Mouse (Mus musculus) heart, embryonic 13.5 days (tissue): ENCODE data around the gene Syngr4. TPM values are rescaled to one million over a fixed set of nuclear protein-coding genes. Genes with fewer than 3 reads are reported as not detected.

Experiments
- ATAC-seq: fragments of 200-750 bp; cut with Nextera tagmentation; 2 replicates; pipeline ENCODE4 v1.8.0; 2017; ENCODE audit warnings: moderate TSS enrichment; ENCODE audit not compliant: insufficient number of reproducible peaks, low FRiP score, low TSS enrichment; ENCODE audit errors: extremely low read depth
- H3K27ac ChIP-seq: fragments of 300-500 bp; sonication (generic); replicated peaks from 2 replicates; pipeline ENCODE4 v1.5.1; 2015; ENCODE audit warnings: moderate library complexity, mild to moderate bottlenecking, inconsistent platforms
- H3K27me3 ChIP-seq: fragments of 300-500 bp; sonication (generic); replicated peaks from 2 replicates; pipeline ENCODE4 v1.6.1; 2015; ENCODE audit warnings: mild to moderate bottlenecking, inconsistent platforms
- H3K36me3 ChIP-seq: fragments of 300-500 bp; sonication (generic); 2 replicates; pipeline ENCODE4 v1.6.1; 2015; ENCODE audit warnings: mild to moderate bottlenecking, inconsistent platforms
- H3K4me1 ChIP-seq: fragments of 300-500 bp; sonication (generic); 2 replicates; pipeline ENCODE4 v1.6.1; 2015; ENCODE audit warnings: inconsistent platforms
- H3K4me2 ChIP-seq: fragments of 300-500 bp; sonication (generic); 2 replicates; pipeline ENCODE4 v1.6.1; 2015; ENCODE audit warnings: inconsistent platforms, mild to moderate bottlenecking, moderate library complexity
- H3K4me3 ChIP-seq: fragments of 300-500 bp; sonication (generic); 2 replicates; pipeline ENCODE4 v1.5.1; 2015; ENCODE audit warnings: moderate library complexity, mild to moderate bottlenecking, inconsistent platforms
- H3K9ac ChIP-seq: fragments of 300-500 bp; sonication (generic); 2 replicates; pipeline ENCODE4 v1.6.1; 2015; ENCODE audit warnings: inconsistent platforms, mild to moderate bottlenecking, moderate library complexity
- H3K9me3 ChIP-seq: fragments of 300-500 bp; sonication (generic); 2 replicates; pipeline ENCODE4 v1.6.1; 2016; ENCODE audit warnings: inconsistent platforms
- WGBS: fragments of 180-500 bp; shearing (Covaris S2); methylation state at CpG from one replicate; pipeline ENCODE4 v1.1.7; 2015; ENCODE audit warnings: mixed read lengths; 5-methylcytosine and 5-hydroxymethylcytosine counted together
- polyA plus RNA-seq: library from polyadenylated mRNA; unstranded; fragments of >200 nt; fragmentation: Nextera tagmentation; extraction: Ambion mirVana; gene quantifications from 2 replicates; pipeline ENCODE4 v1.2.1, GENCODE M21; 2015

Syngr4 gene
- polyA plus RNA-seq, 1 experiment from 2014 or later: 0.90 TPM

GRCm38 (mm10) chr7:45922928-45923761 lies 26.6 kb upstream of the Syngr4 start:
- H3K4me1 ChIP-seq: peaks cover 45% of the 10 kb centered on the region
- H3K9me3 ChIP-seq: peaks cover 5% of the 10 kb centered on the region
- H3K36me3 ChIP-seq: peaks cover under 1% of the 10 kb centered on the region; the same call in 1 of the 2 replicates
- peak overlapping the region; percentile 56 for H3K4me3 ChIP-seq
- 1% methylated on average over 37 of the region's 37 CpGs for WGBS
- peak overlapping the region; percentile 75 for H3K4me2 ChIP-seq
- peak; percentile 79 for ATAC-seq
- H3K9ac ChIP-seq: peak overlapping the region; percentile 73
- peak overlapping the region; percentile 92 for H3K27ac ChIP-seq
- peaks cover 11% of the 10 kb centered on the region for H3K27me3 ChIP-seq

GRCm38 (mm10) chr7:45921950-45922600 lies 25.6 kb upstream of the Syngr4 start:
- Histone ChIP-seq H3K9ac (peak overlapping the region; percentile 73), H3K27me3 (no peaks in the 10 kb centered on the region; the same call in 1 of the 2 replicates), H3K27ac (peak overlapping the region; percentile 92), H3K4me2 (peak overlapping the region; percentile 75), H3K4me3 (peak overlapping the region; percentile 56; the same call in 1 of the 2 replicates), H3K9me3 (no peaks in the 10 kb centered on the region), H3K36me3 (peaks cover 5% of the 10 kb centered on the region; the same call in 1 of the 2 replicates), H3K4me1 (peaks cover 53% of the 10 kb centered on the region)
- 75% methylated on average over 12 of the region's 12 CpGs for WGBS
- ATAC-seq: no peak

- peak within 1 kb of the TSS; percentile 92 for H3K27ac ChIP-seq
- peak within 1 kb of the TSS; percentile 58 for H3K4me3 ChIP-seq
- WGBS: 30% methylated on average over 9 of the region's 9 CpGs
- peaks cover 62% of the 10 kb centered on the region for H3K4me1 ChIP-seq
- H3K27me3 ChIP-seq: no peaks in the 10 kb centered on the region; the same call in 1 of the 2 replicates
- H3K36me3 ChIP-seq: peaks cover 5% of the 10 kb centered on the region; the same call in 1 of the 2 replicates
- H3K4me2 ChIP-seq: peak within 1 kb of the TSS; percentile 62
- no peak for ATAC-seq
- no peaks in the 10 kb centered on the region for H3K9me3 ChIP-seq
- H3K9ac ChIP-seq: peak within 1 kb of the TSS; percentile 82
Observed at GRCm38 (mm10) chr7:45921242-45921621, 24.7 kb upstream of the Syngr4 start, which contains the start of gene Emp3. Gene Emp3 (minus strand): TSS chr7:45921404.

GRCm38 (mm10) chr7:45920583-45921241 lies 24.2 kb upstream of the Syngr4 start:
- H3K4me1 ChIP-seq: peaks cover 67% of the 10 kb centered on the region
- H3K4me2 ChIP-seq: peak overlapping the region; percentile 62
- peak overlapping the region; percentile 92 for H3K27ac ChIP-seq
- peak overlapping the region; percentile 82 for H3K9ac ChIP-seq
- peak overlapping the region; percentile 58 for H3K4me3 ChIP-seq
- ATAC-seq: no peak
- 26% methylated on average over 9 of the region's 9 CpGs for whole genome bisulfite sequencing
- H3K9me3 ChIP-seq: no peaks in the 10 kb centered on the region
- H3K36me3 ChIP-seq: peaks cover 5% of the 10 kb centered on the region; the same call in 1 of the 2 replicates
- no peaks in the 10 kb centered on the region; the same call in 1 of the 2 replicates for H3K27me3 ChIP-seq

- H3K27me3 ChIP-seq: no peaks in the 10 kb centered on the region; the same call in 1 of the 2 replicates
- 70% methylated on average over 4 of the region's 4 CpGs for WGBS
- peak overlapping the region; percentile 82 for H3K9ac ChIP-seq
- H3K27ac ChIP-seq: no peak overlapping the region
- H3K4me1 ChIP-seq: peaks cover 67% of the 10 kb centered on the region
- peak overlapping the region; percentile 58 for H3K4me3 ChIP-seq
- H3K9me3 ChIP-seq: no peaks in the 10 kb centered on the region
- no peak for ATAC-seq
- H3K4me2 ChIP-seq: peak overlapping the region; percentile 62
- H3K36me3 ChIP-seq: peaks cover 5% of the 10 kb centered on the region; the same call in 1 of the 2 replicates
Observed at GRCm38 (mm10) chr7:45919761-45920160, 23.2 kb upstream of the Syngr4 start.

GRCm38 (mm10) chr7:45919083-45919671 lies 22.7 kb upstream of the Syngr4 start:
- WGBS: 62% methylated on average over 14 of the region's 14 CpGs
- Histone ChIP-seq H3K27me3 (no peaks in the 10 kb centered on the region; the same call in 1 of the 2 replicates), H3K4me2 (peak overlapping the region; percentile 62), H3K4me3 (peak overlapping the region; percentile 58; the same call in 1 of the 2 replicates), H3K9ac (peak overlapping the region; percentile 82), H3K9me3 (no peaks in the 10 kb centered on the region), H3K4me1 (peaks cover 61% of the 10 kb centered on the region), H3K27ac (no peak overlapping the region), H3K36me3 (peaks cover 5% of the 10 kb centered on the region; the same call in 1 of the 2 replicates)
- no peak for ATAC-seq

GRCm38 (mm10) chr7:45917926-45918325 lies 21.4 kb upstream of the Syngr4 start:
- WGBS: 82% methylated on average over 15 of the region's 15 CpGs
- 0 out of 2 replicates have a peak overlapping the region, but pooled peaks have one; percentile 73 for H3K27ac ChIP-seq

GRCm38 (mm10) chr7:45917004-45917704 lies 20.6 kb upstream of the Syngr4 start:
- Histone ChIP-seq H3K27ac (peak overlapping the region; percentile 73), H3K27me3 (no peaks in the 10 kb centered on the region; the same call in 1 of the 2 replicates), H3K4me2 (peak overlapping the region; percentile 68), H3K4me3 (peak overlapping the region; percentile 42), H3K36me3 (peaks cover 5% of the 10 kb centered on the region; the same call in 1 of the 2 replicates), H3K9me3 (no peaks in the 10 kb centered on the region), H3K9ac (peak overlapping the region; percentile 74), H3K4me1 (peaks cover 51% of the 10 kb centered on the region)
- 35% methylated on average over 13 of the region's 13 CpGs for WGBS
- no peak for ATAC-seq

More at GRCm38 (mm10) chr7:45917926-45918325, 21.4 kb upstream of the Syngr4 start:
- Histone ChIP-seq H3K9ac (peak overlapping the region; percentile 74; the same call in 1 of the 2 replicates), H3K27me3 (no peaks in the 10 kb centered on the region; the same call in 1 of the 2 replicates), H3K9me3 (no peaks in the 10 kb centered on the region), H3K4me2 (no peak overlapping the region), H3K4me3 (no peak overlapping the region), H3K36me3 (peaks cover 5% of the 10 kb centered on the region; the same call in 1 of the 2 replicates), H3K4me1 (peaks cover 58% of the 10 kb centered on the region)
- ATAC-seq: no peak

- Histone ChIP-seq H3K27ac (peak overlapping the region; percentile 73), H3K4me1 (peaks cover 42% of the 10 kb centered on the region), H3K27me3 (no peaks in the 10 kb centered on the region; the same call in 1 of the 2 replicates), H3K4me3 (peak overlapping the region; percentile 42), H3K4me2 (peak overlapping the region; percentile 68), H3K9ac (peak overlapping the region; percentile 74), H3K36me3 (peaks cover 5% of the 10 kb centered on the region; the same call in 1 of the 2 replicates), H3K9me3 (no peaks in the 10 kb centered on the region)
- peak; percentile 53; the same call in 1 of the 2 replicates for ATAC-seq
- WGBS: 38% methylated on average over 26 of the region's 26 CpGs
Observed at GRCm38 (mm10) chr7:45916056-45917003, 19.8 kb upstream of the Syngr4 start.
